Mouse (Mus musculus): ENCODE data around the gene Myocos.

- TF ChIP-seq CTCF (IDR thresholded peaks at IDR 0.05) (no peak), EP300 (IDR thresholded peaks at IDR 0.05) (no peak)
These were observed 14.3 kb downstream of the Myocos start for GRCm38 (mm10) chr1:162643752-162644151.
